Mouse (Mus musculus): ENCODE data around the gene Gm13276. TPM values are rescaled to one million over a fixed set of nuclear protein-coding genes. Genes with fewer than 3 reads are reported as not detected.
A peak's percentile ranks its signal among the peaks of the same experiment; 100 is the strongest.
"Not testable (repeated sequence)": the region's sequence is repeated elsewhere in the genome, so short reads cannot be mapped to it uniquely, and the experiment has no call there.

Gm13276 gene
- polyA plus RNA-seq (2017; shearing (Covaris generic)), result not detected

DNA sequence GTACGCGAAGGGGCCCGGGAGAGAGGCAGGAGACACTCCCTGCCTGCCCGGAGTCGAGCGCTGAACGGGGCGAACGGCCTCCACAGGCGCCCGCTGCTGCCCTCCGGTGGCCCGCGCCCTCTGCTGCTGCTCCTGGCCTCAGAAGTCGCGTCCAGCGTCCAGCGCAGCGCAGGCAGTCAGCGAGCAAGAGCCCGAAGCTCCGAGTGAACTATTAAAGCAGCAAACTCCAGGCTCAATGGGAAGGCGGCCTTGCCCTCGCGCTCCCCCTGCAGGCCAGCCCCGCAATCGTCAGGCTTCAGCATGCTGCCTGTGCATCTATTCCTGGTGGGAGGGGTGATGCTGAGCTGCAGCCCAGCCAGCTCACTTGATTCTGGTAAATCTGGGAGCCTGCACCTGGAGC lies at the start of gene Gm13276:
Gene Gm13276, plus strand, starts transcription at position 301 of the 400 bp plus-strand sequence.
- not testable (repeated sequence) for ATAC-seq

- peak; percentile 73 for ATAC-seq
Observed at GRCm38 (mm10) chr4:88738480-88738879, 47.0 kb upstream of the Gm13276 start.

- no peak for ATAC-seq
Observed at GRCm38 (mm10) chr4:88739036-88739435, 46.5 kb upstream of the Gm13276 start.

DNA sequence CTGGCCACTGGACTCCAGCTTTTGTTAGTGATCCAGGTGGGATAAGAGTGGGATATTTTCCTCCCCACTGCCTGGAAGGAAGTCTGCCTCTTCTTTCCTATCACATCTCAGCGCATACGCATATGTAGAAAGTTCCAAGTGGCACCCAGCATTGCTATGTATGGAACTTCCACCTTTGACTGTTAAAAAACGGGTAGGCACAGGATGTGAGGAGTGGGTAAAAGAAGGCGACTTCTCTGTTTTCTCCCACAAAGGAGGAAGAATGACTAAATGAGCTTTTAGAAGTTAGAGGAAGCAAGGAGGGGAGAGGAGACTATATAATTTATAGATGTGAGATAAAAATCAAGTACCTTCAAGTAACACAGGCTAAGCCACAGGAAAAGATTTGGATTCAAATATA lies 44.1 kb upstream of the Gm13276 start:
- ATAC-seq, result no peak

DNA sequence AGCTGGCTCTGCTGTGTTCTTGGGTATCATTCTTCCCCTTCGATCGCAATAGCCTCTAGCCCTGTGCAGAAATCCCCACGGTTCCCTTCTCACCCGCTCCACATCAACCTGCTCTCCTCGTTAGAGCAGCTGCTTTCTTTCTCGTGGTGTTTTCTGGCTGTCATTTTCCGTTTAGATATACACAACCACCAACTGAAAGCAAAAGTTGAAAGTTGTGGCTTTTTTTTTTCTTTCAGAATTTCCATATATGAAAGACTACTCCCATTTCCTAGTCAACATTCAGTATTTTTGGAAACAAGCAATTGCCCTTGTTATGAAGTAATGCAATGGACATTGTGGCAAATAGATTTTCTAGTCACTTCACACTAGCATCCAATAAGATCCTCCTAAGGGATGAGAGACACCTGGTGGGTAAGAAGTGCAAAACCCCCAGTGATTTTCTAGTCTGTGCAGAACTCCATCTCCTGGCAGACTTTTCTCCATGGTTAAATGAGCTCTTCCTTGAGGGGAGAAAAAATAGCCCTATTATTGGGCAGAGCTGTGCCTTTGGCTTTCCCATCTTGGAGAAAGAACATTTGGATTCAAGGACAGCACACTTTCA lies 42.6 kb upstream of the Gm13276 start:
- ATAC-seq, result peak; percentile 58

GRCm38 (mm10) chr4:88744207-88744606 lies 41.3 kb upstream of the Gm13276 start:
- ATAC-seq, result no peak

- ATAC-seq, result no peak
Observed at GRCm38 (mm10) chr4:88749926-88750325, 35.6 kb upstream of the Gm13276 start.

DNA sequence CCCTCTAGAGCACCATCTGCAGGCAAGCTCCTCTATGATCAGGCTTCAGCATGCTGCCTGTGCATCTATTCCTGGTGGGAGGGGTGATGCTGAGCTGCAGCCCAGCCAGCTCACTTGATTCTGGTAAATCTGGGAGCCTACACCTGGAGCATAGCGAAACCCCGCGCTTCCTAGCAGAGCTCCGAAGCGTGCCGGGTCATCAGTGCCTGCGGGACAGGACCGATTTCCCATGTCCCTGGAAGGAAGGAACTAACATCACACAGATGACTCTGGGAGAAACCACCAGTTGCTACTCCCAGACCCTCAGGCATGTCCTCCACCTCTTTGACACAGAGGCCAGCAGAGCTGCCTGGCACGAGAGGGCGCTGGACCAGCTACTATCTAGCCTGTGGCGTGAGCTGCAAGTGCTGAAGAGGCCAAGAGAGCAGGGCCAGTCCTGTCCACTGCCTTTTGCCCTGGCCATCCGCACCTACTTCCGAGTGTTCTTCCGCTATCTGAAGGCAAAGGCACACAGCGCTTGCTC lies 30.6 kb upstream of the Gm13276 start, which contains the start of gene Gm13271:
Gene Gm13271, plus strand, starts transcription at position 51 of the 523 bp plus-strand sequence.
- ATAC-seq, result not testable (repeated sequence)

DNA sequence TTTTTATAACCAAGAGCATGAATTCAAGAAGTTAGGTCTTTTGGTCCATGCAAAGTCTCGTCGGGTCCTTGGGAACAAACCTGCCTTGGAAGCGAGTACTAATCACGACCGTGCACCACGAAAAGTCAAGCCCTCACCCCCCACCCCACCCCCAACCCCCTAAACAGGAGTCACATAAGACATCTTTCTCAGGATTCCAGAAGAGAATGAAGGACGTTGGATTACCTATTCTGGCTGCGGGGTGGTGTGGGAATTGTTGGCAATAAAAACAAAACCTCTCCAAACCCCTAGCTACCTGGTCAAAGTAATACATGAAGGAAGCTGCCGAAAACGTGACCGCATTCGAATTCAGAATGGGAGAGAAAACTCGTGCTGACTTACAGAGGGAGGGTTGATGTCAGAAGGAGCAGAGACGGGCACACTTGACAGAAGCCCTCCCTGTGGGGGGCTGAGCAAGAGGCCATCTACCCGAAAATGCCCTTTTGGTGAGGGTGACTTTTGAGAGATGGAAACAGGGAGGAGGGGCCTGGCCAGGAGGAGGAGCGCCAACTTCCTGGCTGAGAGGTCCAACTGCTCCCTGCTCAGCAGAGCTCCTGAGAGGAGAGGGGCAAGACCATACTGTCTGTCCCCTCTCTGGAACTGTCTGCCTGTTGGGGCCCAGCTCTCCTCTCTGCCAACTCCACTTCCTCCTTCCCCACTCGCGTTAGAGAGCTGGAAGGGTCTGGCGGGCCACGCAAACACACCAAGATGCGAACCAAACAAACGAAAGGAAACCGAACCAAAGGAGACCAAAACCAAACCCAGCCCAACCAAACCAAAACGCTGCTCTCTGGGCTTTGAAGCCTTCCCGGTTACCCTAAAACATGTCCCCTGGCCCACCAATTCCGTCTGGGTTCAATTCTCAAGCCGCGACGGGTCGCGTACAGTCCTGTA lies 28.7 kb upstream of the Gm13276 start:
- not testable (repeated sequence) for ATAC-seq

DNA sequence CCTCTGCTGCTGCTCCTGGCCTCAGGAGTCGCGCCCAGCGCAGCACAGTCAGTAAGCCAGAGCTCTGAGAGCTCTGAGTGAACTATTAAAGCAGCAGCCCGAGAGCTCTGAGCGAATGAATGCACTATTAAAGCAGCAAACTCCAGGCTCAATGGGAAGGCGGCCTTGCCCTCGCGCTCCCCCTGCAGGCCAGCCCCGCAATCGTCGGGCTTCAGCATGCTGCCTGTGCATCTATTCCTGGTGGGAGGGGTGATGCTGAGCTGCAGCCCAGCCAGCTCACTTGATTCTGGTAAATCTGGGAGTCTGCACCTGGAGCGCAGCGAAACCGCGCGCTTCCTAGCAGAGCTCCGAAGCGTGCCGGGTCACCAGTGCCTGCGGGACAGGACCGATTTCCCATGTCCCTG lies 27.9 kb upstream of the Gm13276 start:
- ATAC-seq, result peak; percentile 100

DNA sequence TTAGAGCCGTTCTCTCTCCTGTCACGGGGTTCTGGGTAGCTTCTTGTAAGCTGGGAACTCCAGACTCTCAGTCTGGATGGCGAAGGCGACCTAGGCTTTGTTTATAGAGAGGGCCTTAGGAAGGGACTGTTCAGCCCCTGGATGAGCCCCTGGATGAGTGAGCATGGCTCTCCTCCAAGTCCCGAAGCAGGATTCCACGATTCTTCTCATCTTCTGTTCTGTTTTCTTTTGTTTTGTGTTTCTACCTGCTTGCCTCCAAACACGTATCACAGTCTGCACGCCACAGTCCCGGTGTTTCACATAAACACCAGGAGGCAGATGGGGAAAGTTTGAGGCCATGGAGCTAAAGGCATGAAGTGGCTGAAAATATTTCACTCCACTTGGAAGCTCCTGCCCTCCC lies 26.8 kb upstream of the Gm13276 start:
- not testable (repeated sequence) for ATAC-seq

DNA sequence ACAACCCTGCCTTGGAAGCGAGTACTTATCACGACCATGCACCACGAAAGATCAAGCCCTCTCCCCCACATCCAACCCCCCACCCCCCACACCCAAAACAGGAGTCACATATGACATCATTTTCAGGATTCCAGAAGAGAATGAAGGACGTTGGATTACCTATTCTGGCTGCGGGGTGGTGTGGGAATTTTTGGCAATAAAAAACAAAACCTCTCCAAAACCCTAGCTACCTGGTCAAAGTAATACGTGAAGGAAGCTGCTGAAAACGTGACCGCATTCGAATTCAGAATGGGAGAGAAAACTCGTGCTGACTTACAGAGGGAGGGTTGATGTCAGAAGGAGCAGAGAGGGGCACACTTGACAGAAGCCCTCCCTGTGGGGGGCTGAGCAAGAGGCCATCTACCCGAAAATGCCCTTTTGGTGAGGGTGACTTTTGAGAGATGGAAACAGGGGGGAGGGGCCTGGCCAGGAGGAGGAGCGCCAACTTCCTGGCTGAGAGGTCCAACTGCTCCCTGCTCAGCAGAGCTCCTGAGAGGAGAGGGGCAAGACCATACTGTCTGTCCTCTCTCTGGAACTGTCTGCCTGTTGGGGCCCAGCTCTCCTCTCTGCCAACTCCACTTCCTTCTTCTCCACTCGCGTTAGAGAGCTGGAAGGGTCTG lies 25.8 kb upstream of the Gm13276 start, which contains the start of gene Gm13283:
Gene Gm13283, plus strand, starts transcription at position 510 of the 659 bp plus-strand sequence.
- ATAC-seq, result not testable (repeated sequence)

- not testable (repeated sequence) for ATAC-seq
Observed at GRCm38 (mm10) chr4:88760431-88760830, 25.1 kb upstream of the Gm13276 start.

GRCm38 (mm10) chr4:88761776-88762175 lies 23.7 kb upstream of the Gm13276 start:
- ATAC-seq, result not testable (repeated sequence)

DNA sequence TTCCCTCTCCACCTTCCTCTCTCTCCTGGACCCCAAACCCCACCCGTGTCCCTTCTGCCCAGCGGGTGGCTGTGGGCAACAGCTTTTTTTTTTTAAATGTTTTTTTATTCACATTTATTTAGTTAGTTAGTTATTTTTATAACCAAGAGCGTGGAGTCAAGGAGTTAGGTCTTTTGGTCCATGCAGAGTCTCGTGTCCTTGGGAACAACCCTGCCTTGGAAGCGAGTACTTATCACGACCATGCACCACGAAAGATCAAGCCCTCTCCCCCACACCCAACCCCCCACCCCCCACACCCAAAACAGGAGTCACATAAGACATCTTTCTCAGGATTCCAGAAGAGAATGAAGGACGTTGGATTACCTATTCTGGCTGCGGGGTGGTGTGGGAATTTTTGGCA lies 23.2 kb upstream of the Gm13276 start:
- ATAC-seq, result not testable (repeated sequence)

DNA sequence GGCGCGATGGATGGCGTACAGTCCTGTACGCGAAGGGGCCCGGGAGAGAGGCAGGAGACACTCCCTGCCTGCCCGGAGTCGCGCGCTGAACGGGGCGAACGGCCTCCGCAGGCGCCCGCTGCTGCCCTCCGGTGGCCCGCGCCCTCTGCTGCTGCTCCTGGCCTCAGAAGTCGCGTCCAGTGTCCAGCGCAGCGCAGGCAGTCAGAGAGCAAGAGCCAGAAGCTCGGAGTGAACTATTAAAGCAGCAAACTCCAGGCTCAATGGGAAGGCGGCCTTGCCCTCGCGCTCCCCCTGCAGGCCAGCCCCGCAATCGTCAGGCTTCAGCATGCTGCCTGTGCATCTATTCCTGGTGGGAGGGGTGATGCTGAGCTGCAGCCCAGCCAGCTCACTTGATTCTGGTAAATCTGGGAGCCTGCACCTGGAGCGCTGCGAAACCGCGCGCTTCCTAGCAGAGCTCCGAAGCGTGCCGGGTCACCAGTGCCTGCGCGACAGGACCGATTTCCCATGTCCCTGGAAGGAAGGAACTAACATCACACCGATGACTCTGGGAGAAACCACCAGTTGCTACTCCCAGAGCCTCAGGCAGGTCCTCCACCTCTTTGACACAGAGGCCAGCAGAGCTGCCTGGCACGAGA lies 22.0 kb upstream of the Gm13276 start:
- ATAC-seq, result not testable (repeated sequence)

- not testable (repeated sequence) for ATAC-seq
Observed at GRCm38 (mm10) chr4:88773534-88773933, 12.0 kb upstream of the Gm13276 start, which contains the start of gene Gm13290. Gene Gm13290 (plus strand): TSS chr4:88773834.

GRCm38 (mm10) chr4:88776622-88777021 lies 8.9 kb upstream of the Gm13276 start, which contains the start of gene Gm13289:
Gene Gm13289 (plus strand): TSS chr4:88776922.
- ATAC-seq, result not testable (repeated sequence)

DNA sequence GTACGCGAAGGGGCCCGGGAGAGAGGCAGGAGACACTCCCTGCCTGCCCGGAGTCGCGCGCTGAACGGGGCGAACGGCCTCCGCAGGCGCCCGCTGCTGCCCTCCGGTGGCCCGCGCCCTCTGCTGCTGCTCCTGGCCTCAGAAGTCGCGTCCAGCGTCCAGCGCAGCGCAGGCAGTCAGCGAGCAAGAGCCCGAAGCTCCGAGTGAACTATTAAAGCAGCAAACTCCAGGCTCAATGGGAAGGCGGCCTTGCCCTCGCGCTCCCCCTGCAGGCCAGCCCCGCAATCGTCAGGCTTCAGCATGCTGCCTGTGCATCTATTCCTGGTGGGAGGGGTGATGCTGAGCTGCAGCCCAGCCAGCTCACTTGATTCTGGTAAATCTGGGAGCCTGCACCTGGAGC lies 6.0 kb upstream of the Gm13276 start, which contains the start of gene Gm13272:
Gene Gm13272, plus strand, starts transcription at position 301 of the 400 bp plus-strand sequence.
- not testable (repeated sequence) for ATAC-seq

DNA sequence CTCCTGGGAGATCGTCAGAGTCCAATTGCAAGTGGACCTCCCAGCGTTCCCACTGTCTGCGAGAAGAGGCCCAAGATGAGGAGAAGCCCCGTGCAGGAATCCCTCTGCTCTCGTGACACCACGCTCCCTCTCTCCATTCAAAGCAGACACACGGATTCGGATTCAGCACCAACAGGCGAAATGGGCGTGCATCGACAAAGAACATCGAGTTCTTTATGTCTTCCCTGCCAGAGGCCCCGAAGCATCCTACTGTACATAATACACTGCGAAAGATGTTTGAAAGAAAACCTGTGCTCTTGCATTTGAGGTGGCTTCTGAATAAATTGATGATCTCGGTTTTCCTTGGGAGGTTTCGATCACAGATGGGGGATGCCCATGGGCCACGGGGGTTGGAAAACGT lies 5.2 kb upstream of the Gm13276 start:
- not testable (repeated sequence) for ATAC-seq

GRCm38 (mm10) chr4:88781831-88782230 lies 3.7 kb upstream of the Gm13276 start, which contains the start of gene Ifnz:
Gene Ifnz (plus strand): TSS chr4:88782131.
- ATAC-seq, result not testable (repeated sequence)

DNA sequence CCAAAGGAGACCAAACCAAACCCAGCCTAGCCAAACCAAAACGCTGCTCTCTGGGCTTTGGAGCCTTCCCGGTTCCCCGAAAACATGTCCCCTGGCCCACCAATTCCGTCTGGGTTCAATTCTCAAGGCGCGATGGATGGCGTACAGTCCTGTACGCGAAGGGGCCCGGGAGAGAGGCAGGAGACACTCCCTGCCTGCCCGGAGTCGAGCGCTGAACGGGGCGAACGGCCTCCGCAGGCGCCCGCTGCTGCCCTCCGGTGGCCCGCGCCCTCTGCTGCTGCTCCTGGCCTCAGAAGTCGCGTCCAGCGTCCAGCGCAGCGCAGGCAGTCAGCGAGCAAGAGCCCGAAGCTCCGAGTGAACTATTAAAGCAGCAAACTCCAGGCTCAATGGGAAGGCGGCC lies 3.2 kb upstream of the Gm13276 start:
- not testable (repeated sequence) for ATAC-seq

All from inflammation-experienced regulatory T-cells, adult 6 months (primary cell).